Mouse (Mus musculus) hindbrain, embryonic 13.5 days (tissue): ENCODE measurements around the gene Eif4e1b. TPM values are rescaled to one million over a fixed set of nuclear protein-coding genes. Genes with fewer than 3 reads are reported as not detected.
"Not testable (repeated sequence)": the region's sequence is repeated elsewhere in the genome, so short reads cannot be mapped to it uniquely, and the experiment has no call there.

Source experiments
- ATAC-seq: fragments of 200-750 bp; cut with Nextera tagmentation; 2 replicates; pipeline ENCODE4 v1.8.0; 2017; ENCODE audit warnings: moderate TSS enrichment; ENCODE audit not compliant: low FRiP score
- H3K27ac ChIP-seq: fragments of 300-500 bp; sonication (generic); 2 replicates; pipeline ENCODE4 v1.5.1; 2015; ENCODE audit warnings: inconsistent platforms, mild to moderate bottlenecking, moderate library complexity
- H3K27me3 ChIP-seq: fragments of 300-500 bp; sonication (generic); 2 replicates; pipeline ENCODE4 v1.6.1; 2015; ENCODE audit warnings: mild to moderate bottlenecking, inconsistent platforms
- H3K36me3 ChIP-seq: fragments of 300-500 bp; sonication (generic); 2 replicates; pipeline ENCODE4 v1.6.1; 2015; ENCODE audit warnings: mild to moderate bottlenecking, inconsistent platforms
- H3K4me1 ChIP-seq: fragments of 300-500 bp; sonication (generic); replicated peaks from 2 replicates; pipeline ENCODE4 v1.6.1; 2015; ENCODE audit warnings: inconsistent platforms
- H3K4me2 ChIP-seq: fragments of 300-500 bp; sonication (generic); 2 replicates; pipeline ENCODE4 v1.6.1; 2015; ENCODE audit warnings: inconsistent platforms, mild to moderate bottlenecking, moderate library complexity
- H3K4me3 ChIP-seq: fragments of 300-500 bp; sonication (generic); 2 replicates; pipeline ENCODE4 v1.5.1; 2015; ENCODE audit warnings: mild to moderate bottlenecking, inconsistent platforms
- H3K9ac ChIP-seq: fragments of 300-500 bp; sonication (generic); 2 replicates; pipeline ENCODE4 v1.6.1; 2015; ENCODE audit warnings: mild to moderate bottlenecking, inconsistent platforms
- H3K9me3 ChIP-seq: fragments of 300-500 bp; sonication (generic); 2 replicates; pipeline ENCODE4 v1.6.1; 2016; ENCODE audit warnings: inconsistent platforms
- WGBS: fragments of 180-500 bp; shearing (Covaris S2); methylation state at CpG from one replicate; pipeline ENCODE4 v1.1.7; 2015; 5-methylcytosine and 5-hydroxymethylcytosine counted together
- polyA plus RNA-seq: library from polyadenylated mRNA; unstranded; fragments of >200 nt; fragmentation: Nextera tagmentation; extraction: Ambion mirVana; gene quantifications from 2 replicates; pipeline ENCODE4 v1.2.1, GENCODE M21; 2015

The Eif4e1b gene
- polyA plus RNA-seq, 1 experiment from 2014 or later = not detected

- WGBS = 3% methylated on average over 44 of the region's 44 CpGs
- peaks cover 26% of the 10 kb centered on the region for H3K4me1 ChIP-seq
- peak overlapping the region; percentile 55 for H3K4me3 ChIP-seq
- peaks cover 83% of the 10 kb centered on the region for H3K27me3 ChIP-seq
- ATAC-seq = peak; percentile 22
- peak overlapping the region; percentile 78 for H3K4me2 ChIP-seq
- peak overlapping the region; percentile 49; the same call in 1 of the 2 replicates for H3K27ac ChIP-seq
- no peaks in the 10 kb centered on the region for H3K36me3 ChIP-seq
- H3K9ac ChIP-seq = peak overlapping the region; percentile 78
- H3K9me3 ChIP-seq = no peaks in the 10 kb centered on the region
These were observed 18.3 kb upstream of the Eif4e1b start for GRCm38 (mm10) chr13:54765281-54766191.

- Histone ChIP-seq H3K9me3 (no peaks in the 10 kb centered on the region), H3K9ac (peak within 1 kb of the TSS; percentile 78), H3K27ac (peak within 1 kb of the TSS; percentile 49), H3K4me2 (peak within 1 kb of the TSS; percentile 78), H3K36me3 (no peaks in the 10 kb centered on the region), H3K27me3 (peaks cover 75% of the 10 kb centered on the region), H3K4me3 (peak within 1 kb of the TSS; percentile 55), H3K4me1 (peaks cover 25% of the 10 kb centered on the region)
- peak; percentile 72 for ATAC-seq
- WGBS = under 1% methylated on average over 35 of the region's 35 CpGs
These were observed 17.5 kb upstream of the Eif4e1b start, which contains the start of gene Sncb for GRCm38 (mm10) chr13:54766192-54766768. Gene Sncb (minus strand): TSS chr13:54766595.

GRCm38 (mm10) chr13:54767012-54767411 is 16.8 kb upstream of the Eif4e1b start:
- no peak overlapping the region for H3K9ac ChIP-seq
- H3K9me3 ChIP-seq = no peaks in the 10 kb centered on the region
- no peaks in the 10 kb centered on the region for H3K36me3 ChIP-seq
- H3K27me3 ChIP-seq = peaks cover 68% of the 10 kb centered on the region
- H3K4me2 ChIP-seq = peak overlapping the region; percentile 78; the same call in 1 of the 2 replicates
- H3K4me1 ChIP-seq = peaks cover 25% of the 10 kb centered on the region
- 89% methylated on average over 4 of the region's 4 CpGs for WGBS
- no peak overlapping the region for H3K4me3 ChIP-seq
- no peak overlapping the region for H3K27ac ChIP-seq
- no peak for ATAC-seq

- WGBS = 81% methylated on average over 3 of the region's 3 CpGs
- H3K27ac ChIP-seq = peak overlapping the region; percentile 50; the same call in 1 of the 2 replicates
These were observed 3.2 kb upstream of the Eif4e1b start for GRCm38 (mm10) chr13:54780592-54780991.

GRCm38 (mm10) chr13:54781086-54781485 is 2.7 kb upstream of the Eif4e1b start:
- Histone ChIP-seq H3K27me3 (peaks cover 8% of the 10 kb centered on the region; the same call in 1 of the 2 replicates), H3K27ac (peak overlapping the region; percentile 50; the same call in 1 of the 2 replicates), H3K9ac (no peak overlapping the region), H3K4me2 (no peak overlapping the region), H3K9me3 (no peaks in the 10 kb centered on the region), H3K36me3 (no peaks in the 10 kb centered on the region), H3K4me1 (0 out of 2 replicates have a peak, but pooled peaks cover 6% of the 10 kb centered on the region), H3K4me3 (no peak overlapping the region)
- WGBS = 88% methylated on average over 3 of the region's 3 CpGs
- ATAC-seq = no peak

More at GRCm38 (mm10) chr13:54780592-54780991, 3.2 kb upstream of the Eif4e1b start:
- H3K27me3 ChIP-seq = 0 out of 2 replicates have a peak, but pooled peaks cover 8% of the 10 kb centered on the region
- no peak for ATAC-seq
- H3K9ac ChIP-seq = no peak overlapping the region
- no peak overlapping the region for H3K4me3 ChIP-seq
- H3K36me3 ChIP-seq = no peaks in the 10 kb centered on the region
- H3K9me3 ChIP-seq = no peaks in the 10 kb centered on the region
- no peak overlapping the region for H3K4me2 ChIP-seq
- 0 out of 2 replicates have a peak, but pooled peaks cover 6% of the 10 kb centered on the region for H3K4me1 ChIP-seq

GRCm38 (mm10) chr13:54783235-54783634 is 563 bp upstream of the Eif4e1b start:
- H3K4me3 ChIP-seq = no peak overlapping the region
- H3K9me3 ChIP-seq = no peaks in the 10 kb centered on the region
- H3K27ac ChIP-seq = no peak overlapping the region
- no peaks in the 10 kb centered on the region for H3K36me3 ChIP-seq
- H3K4me1 ChIP-seq = 0 out of 2 replicates have a peak, but pooled peaks cover 6% of the 10 kb centered on the region
- no peak overlapping the region for H3K9ac ChIP-seq
- 33% methylated on average over 2 of the region's 2 CpGs for WGBS
- peaks cover 18% of the 10 kb centered on the region; the same call in 1 of the 2 replicates for H3K27me3 ChIP-seq
- no peak for ATAC-seq
- no peak overlapping the region for H3K4me2 ChIP-seq

GRCm38 (mm10) chr13:54787591-54787990 is 3.8 kb downstream of the Eif4e1b start:
- not testable (repeated sequence) for H3K4me3 ChIP-seq, H3K4me2 ChIP-seq, ATAC-seq, H3K27ac ChIP-seq, H3K9ac ChIP-seq, H3K9me3 ChIP-seq, H3K36me3 ChIP-seq
- 63% methylated on average over 2 of the region's 2 CpGs for WGBS
- peaks cover 18% of the 10 kb centered on the region for H3K4me1 ChIP-seq
- peaks cover 43% of the 10 kb centered on the region for H3K27me3 ChIP-seq

- Histone ChIP-seq H3K4me2 (peak within 1 kb of the TSS; percentile 94), H3K27ac (peak within 1 kb of the TSS; percentile 40; the same call in 1 of the 2 replicates), H3K9ac (peak within 1 kb of the TSS; percentile 75), H3K4me1 (peaks cover 18% of the 10 kb centered on the region), H3K4me3 (peak within 1 kb of the TSS; percentile 59), H3K9me3 (no peaks in the 10 kb centered on the region), H3K36me3 (0 out of 2 replicates have a peak, but pooled peaks cover 5% of the 10 kb centered on the region), H3K27me3 (peaks cover 51% of the 10 kb centered on the region)
- ATAC-seq = peak; percentile 78
- WGBS = 2% methylated on average over 49 of the region's 49 CpGs
These were observed 5.2 kb downstream of the Eif4e1b start, which contains the start of gene Tspan17 for GRCm38 (mm10) chr13:54788740-54789560. Gene Tspan17 (plus strand): TSS chr13:54789377.

GRCm38 (mm10) chr13:54789561-54790397 is 6.0 kb downstream of the Eif4e1b start:
- ATAC-seq = peak; percentile 41
- peak overlapping the region; percentile 94 for H3K4me2 ChIP-seq
- peak overlapping the region; percentile 75 for H3K9ac ChIP-seq
- peaks cover 53% of the 10 kb centered on the region for H3K27me3 ChIP-seq
- H3K4me3 ChIP-seq = peak overlapping the region; percentile 59
- peak overlapping the region; percentile 40; the same call in 1 of the 2 replicates for H3K27ac ChIP-seq
- H3K36me3 ChIP-seq = 0 out of 2 replicates have a peak, but pooled peaks cover 5% of the 10 kb centered on the region
- 1% methylated on average over 38 of the region's 38 CpGs for WGBS
- H3K9me3 ChIP-seq = no peaks in the 10 kb centered on the region
- peaks cover 18% of the 10 kb centered on the region for H3K4me1 ChIP-seq

- H3K36me3 ChIP-seq = 0 out of 2 replicates have a peak, but pooled peaks cover 5% of the 10 kb centered on the region
- no peaks in the 10 kb centered on the region for H3K9me3 ChIP-seq
- no peak for ATAC-seq
- H3K4me2 ChIP-seq = no peak overlapping the region
- H3K4me3 ChIP-seq = no peak overlapping the region
- 24% methylated on average over 21 of the region's 21 CpGs for WGBS
- H3K4me1 ChIP-seq = peaks cover 18% of the 10 kb centered on the region
- peaks cover 55% of the 10 kb centered on the region for H3K27me3 ChIP-seq
- no peak overlapping the region for H3K27ac ChIP-seq
- no peak overlapping the region for H3K9ac ChIP-seq
These were observed 8.7 kb downstream of the Eif4e1b start for GRCm38 (mm10) chr13:54792259-54793230.
